Mouse (Mus musculus) hindbrain, embryonic 10.5 days (tissue): ENCODE measurements at regions not wholly inside any gene's neighbourhood (a gene's known extent, or its start where the extent isn't known, plus 50 kb on each side); places are given as distances from the start of the nearest gene placed in this dataset.

Source experiments
- DNase-seq: peaks from one replicate; pipeline ENCODE4 v3.0.0-alpha.2; 2017; ENCODE audit warnings: low spot score
- H3K27ac ChIP-seq: fragments of 300-500 bp; sonication (generic); 2 replicates; pipeline ENCODE4 v1.5.1; 2016; ENCODE audit warnings: mild to moderate bottlenecking, moderate library complexity
- H3K27me3 ChIP-seq: fragments of 300-500 bp; sonication (generic); 2 replicates; pipeline ENCODE4 v1.6.1; 2016; ENCODE audit warnings: mild to moderate bottlenecking; ENCODE audit not compliant: poor library complexity, insufficient read depth, severe bottlenecking
- H3K36me3 ChIP-seq: fragments of 300-500 bp; sonication (generic); 2 replicates; pipeline ENCODE4 v1.6.1; 2016; ENCODE audit warnings: mild to moderate bottlenecking, moderate library complexity
- H3K4me1 ChIP-seq: fragments of 300-500 bp; sonication (generic); replicated peaks from 2 replicates; pipeline ENCODE4 v1.6.1; 2016; ENCODE audit warnings: mild to moderate bottlenecking
- H3K4me3 ChIP-seq: fragments of 300-500 bp; sonication (generic); 2 replicates; pipeline ENCODE4 v1.5.1; 2016; ENCODE audit warnings: mild to moderate bottlenecking, moderate library complexity
- H3K9me3 ChIP-seq: fragments of 300-500 bp; sonication (generic); 2 replicates; pipeline ENCODE4 v1.6.1; 2016; ENCODE audit warnings: mild to moderate bottlenecking, moderate library complexity
- WGBS: fragments of 180-500 bp; shearing (Covaris S2); methylation state at CpG from one replicate; pipeline ENCODE4 v1.1.7; 2016; 5-methylcytosine and 5-hydroxymethylcytosine counted together

GRCm38 (mm10) chr19:26340155-26340554, 264.7 kb upstream of the Smarca2 start:
- Histone ChIP-seq H3K4me1 (no peaks in the 10 kb centered on the region), H3K9me3 (no peaks in the 10 kb centered on the region), H3K27ac (no peak overlapping the region), H3K4me3 (no peak overlapping the region), H3K27me3 (no peaks in the 10 kb centered on the region), H3K36me3 (no peaks in the 10 kb centered on the region)
- WGBS: 74% methylated on average over 3 of the region's 3 CpGs
- no peak for DNase-seq

GRCm38 (mm10) chr19:26355054-26355453, 249.8 kb upstream of the Smarca2 start:
- WGBS: 93% methylated on average over 7 of the region's 7 CpGs
- H3K4me3 ChIP-seq: no peak overlapping the region

GRCm38 (mm10) chr19:26383961-26384381, 220.9 kb upstream of the Smarca2 start:
- Histone ChIP-seq H3K4me1 (no peaks in the 10 kb centered on the region), H3K27me3 (no peaks in the 10 kb centered on the region), H3K9me3 (no peaks in the 10 kb centered on the region), H3K27ac (no peak overlapping the region), H3K36me3 (no peaks in the 10 kb centered on the region), H3K4me3 (no peak overlapping the region)
- WGBS: 90% methylated on average over 4 of the region's 4 CpGs
- no peak for DNase-seq

More at GRCm38 (mm10) chr19:26355054-26355453, 249.8 kb upstream of the Smarca2 start:
- Histone ChIP-seq H3K27ac (no peak overlapping the region), H3K27me3 (no peaks in the 10 kb centered on the region), H3K36me3 (no peaks in the 10 kb centered on the region), H3K9me3 (no peaks in the 10 kb centered on the region), H3K4me1 (no peaks in the 10 kb centered on the region)
- no peak for DNase-seq

GRCm38 (mm10) chr19:26386075-26386474, 218.8 kb upstream of the Smarca2 start:
- no peak for DNase-seq
- no peak overlapping the region for H3K27ac ChIP-seq
- H3K36me3 ChIP-seq: no peaks in the 10 kb centered on the region
- no peaks in the 10 kb centered on the region for H3K27me3 ChIP-seq
- no peaks in the 10 kb centered on the region for H3K9me3 ChIP-seq
- no peaks in the 10 kb centered on the region for H3K4me1 ChIP-seq
- H3K4me3 ChIP-seq: no peak overlapping the region

- Histone ChIP-seq H3K27me3 (no peaks in the 10 kb centered on the region), H3K36me3 (no peaks in the 10 kb centered on the region), H3K27ac (no peak overlapping the region), H3K4me1 (no peaks in the 10 kb centered on the region), H3K4me3 (no peak overlapping the region), H3K9me3 (no peaks in the 10 kb centered on the region)
- 85% methylated on average over 2 of the region's 2 CpGs for WGBS
- no peak for DNase-seq
These were observed 192.2 kb upstream of the Smarca2 start for GRCm38 (mm10) chr19:26412684-26413083.

- Histone ChIP-seq H3K27ac (no peak overlapping the region), H3K9me3 (no peaks in the 10 kb centered on the region), H3K4me1 (no peaks in the 10 kb centered on the region), H3K27me3 (no peaks in the 10 kb centered on the region), H3K36me3 (no peaks in the 10 kb centered on the region), H3K4me3 (no peak overlapping the region)
- no peak for DNase-seq
- 88% methylated on average over 6 of the region's 6 CpGs for WGBS
These were observed 190.3 kb upstream of the Smarca2 start for GRCm38 (mm10) chr19:26414476-26415024.

- Histone ChIP-seq H3K9me3 (no peaks in the 10 kb centered on the region), H3K27ac (no peak overlapping the region), H3K4me3 (no peak overlapping the region), H3K36me3 (no peaks in the 10 kb centered on the region), H3K4me1 (no peaks in the 10 kb centered on the region), H3K27me3 (no peaks in the 10 kb centered on the region)
- 86% methylated on average over 2 of the region's 2 CpGs for WGBS
- DNase-seq: no peak
These were observed 185.1 kb upstream of the Smarca2 start for GRCm38 (mm10) chr19:26419781-26420180.

GRCm38 (mm10) chr19:26439163-26439562, 165.7 kb upstream of the Smarca2 start:
- no peak overlapping the region for H3K27ac ChIP-seq
- DNase-seq: no peak
- H3K4me3 ChIP-seq: no peak overlapping the region
- H3K36me3 ChIP-seq: no peaks in the 10 kb centered on the region
- no peaks in the 10 kb centered on the region for H3K27me3 ChIP-seq
- no peaks in the 10 kb centered on the region for H3K4me1 ChIP-seq
- H3K9me3 ChIP-seq: no peaks in the 10 kb centered on the region
- 83% methylated on average over 2 of the region's 2 CpGs for WGBS

- no peak for DNase-seq
- Histone ChIP-seq H3K4me3 (no peak overlapping the region), H3K27me3 (no peaks in the 10 kb centered on the region), H3K4me1 (no peaks in the 10 kb centered on the region), H3K9me3 (no peaks in the 10 kb centered on the region), H3K27ac (no peak overlapping the region), H3K36me3 (no peaks in the 10 kb centered on the region)
- 82% methylated on average over 4 of the region's 4 CpGs for WGBS
These were observed 159.5 kb upstream of the Smarca2 start for GRCm38 (mm10) chr19:26445309-26445708.

GRCm38 (mm10) chr19:26447427-26448023, 157.3 kb upstream of the Smarca2 start:
- H3K9me3 ChIP-seq: no peaks in the 10 kb centered on the region
- H3K27me3 ChIP-seq: no peaks in the 10 kb centered on the region
- no peak overlapping the region for H3K27ac ChIP-seq
- no peak overlapping the region for H3K4me3 ChIP-seq
- no peak for DNase-seq
- no peaks in the 10 kb centered on the region for H3K4me1 ChIP-seq
- H3K36me3 ChIP-seq: no peaks in the 10 kb centered on the region
- 91% methylated on average over 7 of the region's 7 CpGs for WGBS

GRCm38 (mm10) chr19:26461712-26462111, 143.1 kb upstream of the Smarca2 start:
- Histone ChIP-seq H3K27ac (no peak overlapping the region), H3K27me3 (no peaks in the 10 kb centered on the region), H3K9me3 (no peaks in the 10 kb centered on the region), H3K36me3 (no peaks in the 10 kb centered on the region), H3K4me1 (no peaks in the 10 kb centered on the region), H3K4me3 (no peak overlapping the region)
- WGBS: 51% methylated on average over 4 of the region's 4 CpGs
- no peak for DNase-seq

GRCm38 (mm10) chr19:26465228-26465627, 139.6 kb upstream of the Smarca2 start:
- Histone ChIP-seq H3K4me1 (peaks cover 10% of the 10 kb centered on the region), H3K27me3 (no peaks in the 10 kb centered on the region), H3K9me3 (no peaks in the 10 kb centered on the region), H3K4me3 (no peak overlapping the region), H3K27ac (no peak overlapping the region), H3K36me3 (no peaks in the 10 kb centered on the region)
- 37% methylated on average over 2 of the region's 2 CpGs for WGBS
- no peak for DNase-seq

GRCm38 (mm10) chr19:26466244-26466643, 138.6 kb upstream of the Smarca2 start:
- Histone ChIP-seq H3K36me3 (no peaks in the 10 kb centered on the region), H3K27ac (no peak overlapping the region), H3K4me3 (no peak overlapping the region), H3K9me3 (no peaks in the 10 kb centered on the region), H3K4me1 (peaks cover 10% of the 10 kb centered on the region), H3K27me3 (no peaks in the 10 kb centered on the region)
- no peak for DNase-seq
- WGBS: 91% methylated on average over 4 of the region's 4 CpGs

- peaks cover 10% of the 10 kb centered on the region for H3K4me1 ChIP-seq
- H3K36me3 ChIP-seq: no peaks in the 10 kb centered on the region
- H3K9me3 ChIP-seq: no peaks in the 10 kb centered on the region
- WGBS: 52% methylated on average over 5 of the region's 5 CpGs
- H3K27ac ChIP-seq: no peak overlapping the region
- no peak for DNase-seq
- H3K4me3 ChIP-seq: no peak overlapping the region
- H3K27me3 ChIP-seq: no peaks in the 10 kb centered on the region
These were observed 137.6 kb upstream of the Smarca2 start for GRCm38 (mm10) chr19:26467179-26467651.
